Mouse (Mus musculus): Measurements from ENCODE around the gene Alox5ap.

Alox5ap gene

DNA sequence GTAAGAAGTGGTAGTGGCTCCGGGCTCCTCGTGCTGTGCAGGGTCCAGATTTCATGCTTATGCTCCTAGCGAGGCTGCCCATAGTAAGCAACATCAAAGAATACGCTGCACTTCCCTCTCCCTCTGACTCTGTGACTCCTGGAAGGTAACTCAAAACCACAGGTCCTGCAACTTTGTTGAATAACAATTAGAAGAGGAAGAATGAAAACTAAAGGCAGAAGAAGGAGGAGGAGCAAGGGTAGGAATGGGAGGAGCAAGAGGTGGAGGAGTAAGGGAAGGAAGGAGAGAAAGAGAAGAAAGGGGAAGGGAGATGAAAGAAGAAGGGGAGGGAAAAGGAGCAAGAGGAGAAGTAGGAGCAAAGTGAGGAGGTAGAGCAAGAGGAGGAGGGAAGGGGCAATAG, at the start of gene Alox5ap:
Gene Alox5ap, plus strand, starts transcription at position 363 of the 400 bp plus-strand sequence.
- DNase-seq: no peak

DNA sequence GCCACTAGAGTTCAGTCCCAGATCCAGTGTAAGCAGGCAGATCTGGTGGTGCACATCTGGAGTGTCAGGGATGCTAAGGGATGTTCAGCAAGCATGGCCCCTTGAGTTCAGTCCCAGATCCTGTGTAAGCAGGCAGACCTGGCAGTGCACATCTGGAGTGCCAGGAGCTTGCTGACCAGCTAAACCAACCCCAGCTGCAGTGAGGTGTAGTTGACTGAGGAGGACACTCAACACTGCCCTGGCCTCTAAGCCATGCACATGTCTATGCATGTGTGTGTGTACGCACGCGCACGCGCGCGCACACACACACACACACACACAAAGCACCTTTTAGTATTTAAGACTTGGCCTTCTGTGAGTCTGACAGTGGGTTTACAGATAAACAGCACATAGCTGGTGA, 49.0 kb upstream of the Alox5ap start:
- no peak for DNase-seq

DNA sequence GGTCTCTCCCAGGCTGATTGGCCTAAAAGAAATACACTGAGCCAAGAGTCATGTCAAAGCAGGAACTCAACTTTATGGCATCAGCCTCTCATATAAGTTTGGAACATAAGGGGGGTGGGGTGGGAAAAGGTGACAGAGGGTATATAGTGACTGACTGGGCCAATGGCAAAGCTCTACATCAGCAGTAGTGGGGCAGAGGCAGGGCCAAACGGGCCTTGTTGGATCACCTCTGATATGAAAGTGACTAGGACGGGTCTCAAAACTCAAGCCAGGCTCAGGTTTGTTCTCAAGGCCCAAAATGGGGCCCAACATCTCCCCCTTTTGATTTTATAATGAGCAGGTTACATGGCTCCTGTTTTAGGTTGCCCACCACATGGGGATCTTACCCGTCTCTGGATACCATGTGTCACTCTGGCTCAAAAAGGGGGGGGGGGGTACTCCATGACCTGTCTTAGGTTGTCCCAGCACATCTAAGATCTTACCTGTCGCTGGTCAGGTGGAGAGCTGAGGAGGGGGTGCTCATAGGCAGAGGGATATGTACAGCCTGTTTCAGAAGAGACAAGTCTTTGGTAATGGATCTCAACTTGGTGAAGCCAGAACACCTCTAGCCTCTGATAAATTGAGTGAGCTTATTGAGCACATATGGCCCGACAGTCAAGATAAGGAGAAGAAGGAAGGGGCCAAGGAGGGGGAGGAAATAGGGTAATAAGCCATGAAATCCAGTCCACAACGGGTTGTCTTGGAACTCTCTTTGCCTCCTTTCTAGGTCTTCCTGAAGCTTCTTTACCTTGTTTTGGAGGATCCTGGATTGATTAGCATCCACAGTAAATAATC, 46.8 kb upstream of the Alox5ap start:
- DNase-seq: no peak

DNA sequence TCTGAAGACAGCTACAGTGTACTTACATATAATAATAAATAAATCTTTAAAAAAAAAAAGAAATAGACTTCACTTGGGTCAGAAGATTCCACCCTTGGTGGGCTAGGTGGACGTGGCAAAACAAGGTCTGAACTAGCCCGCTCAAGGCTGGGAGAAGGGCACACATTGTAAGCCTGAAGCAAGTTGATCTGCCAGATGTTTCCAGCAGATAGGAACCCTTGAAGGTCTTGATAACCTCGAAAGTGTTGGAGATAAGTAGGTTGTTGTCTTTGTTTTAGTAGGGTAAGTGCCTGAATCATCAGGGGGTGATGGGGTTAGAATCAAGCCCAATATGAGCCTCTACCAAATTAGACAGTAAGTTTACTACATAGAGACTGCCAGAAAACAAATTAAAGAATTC, 45.1 kb upstream of the Alox5ap start:
- no peak for DNase-seq

DNA sequence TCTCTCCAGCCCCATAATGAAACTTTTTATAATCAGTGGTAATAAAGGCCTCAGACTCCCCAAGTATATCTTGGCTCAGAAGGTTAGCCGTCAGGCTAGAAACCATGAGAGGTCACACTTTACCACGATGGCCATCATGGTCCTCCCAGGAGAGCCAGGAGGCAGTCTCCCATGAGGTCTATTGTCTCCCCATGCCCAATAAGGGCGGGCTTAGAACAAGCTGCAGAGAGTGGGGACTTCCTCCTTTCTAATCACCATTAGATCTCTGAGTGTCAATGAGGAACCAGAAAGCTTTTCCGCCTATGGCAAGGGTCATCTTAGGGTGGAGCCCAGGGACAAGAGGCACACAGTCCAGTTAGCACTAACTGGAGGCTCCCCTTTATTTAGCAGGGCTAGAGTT, 43.2 kb upstream of the Alox5ap start:
- DNase-seq: no peak

DNA sequence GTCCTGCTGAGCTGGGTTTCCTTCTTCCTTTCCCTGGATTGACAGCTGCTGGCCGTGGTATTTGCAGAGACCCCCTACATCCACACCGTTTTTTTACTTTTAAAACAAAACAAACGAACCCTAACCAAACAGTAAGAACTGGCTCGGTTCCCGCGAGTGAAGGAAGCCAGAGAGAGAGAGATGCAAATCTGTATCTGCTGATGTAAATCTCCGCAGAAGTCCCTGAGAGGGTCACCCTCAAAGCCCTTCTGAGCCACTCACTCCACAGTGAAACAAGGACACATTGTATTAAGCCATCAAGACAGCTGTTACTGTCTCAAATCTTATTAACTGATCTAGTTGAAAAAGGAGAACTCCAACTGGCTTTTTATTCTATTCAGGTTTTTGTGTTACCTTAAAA, 39.9 kb upstream of the Alox5ap start:
- DNase-seq: no peak

DNA sequence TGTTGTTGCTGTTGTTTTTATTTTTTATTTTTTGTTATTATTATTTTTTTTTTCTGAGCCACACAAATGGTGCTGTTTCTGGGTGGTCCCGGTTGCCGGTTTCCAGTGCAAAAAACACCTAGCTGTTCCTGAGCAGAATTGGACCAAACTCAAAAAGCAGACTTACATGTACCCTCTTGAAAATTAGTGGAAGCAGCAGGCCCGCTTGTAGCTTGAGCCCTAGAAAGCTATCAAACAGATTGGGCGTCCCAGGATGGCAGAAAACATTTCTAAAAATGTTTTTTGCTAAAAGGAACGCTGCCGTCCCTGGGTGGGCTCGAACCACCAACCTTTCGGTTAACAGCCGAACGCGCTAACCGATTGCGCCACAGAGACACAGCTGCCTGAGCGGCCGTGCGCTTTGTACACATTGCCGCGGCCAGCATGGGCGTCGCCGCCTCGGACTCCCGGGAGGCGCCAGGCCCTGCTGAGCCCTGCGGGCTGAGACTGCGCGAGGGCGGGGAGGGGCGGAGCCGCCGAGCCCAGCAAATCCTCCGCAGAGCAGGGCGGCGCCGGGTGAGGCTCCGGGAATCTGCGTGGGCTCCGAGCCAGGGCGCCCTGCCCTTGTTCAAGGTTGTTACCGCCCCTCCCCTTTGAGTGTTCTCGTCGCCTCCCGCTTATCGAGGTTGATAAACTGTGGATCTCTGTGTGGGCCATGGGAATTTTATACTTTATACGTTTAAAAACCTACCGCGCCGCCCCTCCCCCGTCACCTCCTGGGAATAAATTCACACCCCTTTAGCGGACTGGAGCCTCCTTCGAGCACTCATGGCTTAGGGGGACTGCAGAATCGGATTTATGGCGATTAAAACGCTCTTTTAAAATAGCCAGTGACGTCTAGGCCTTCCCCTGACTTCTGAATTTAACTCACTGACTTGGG, 35.6 kb upstream of the Alox5ap start:
- peak; percentile 99 to 100 for DNase-seq

DNA sequence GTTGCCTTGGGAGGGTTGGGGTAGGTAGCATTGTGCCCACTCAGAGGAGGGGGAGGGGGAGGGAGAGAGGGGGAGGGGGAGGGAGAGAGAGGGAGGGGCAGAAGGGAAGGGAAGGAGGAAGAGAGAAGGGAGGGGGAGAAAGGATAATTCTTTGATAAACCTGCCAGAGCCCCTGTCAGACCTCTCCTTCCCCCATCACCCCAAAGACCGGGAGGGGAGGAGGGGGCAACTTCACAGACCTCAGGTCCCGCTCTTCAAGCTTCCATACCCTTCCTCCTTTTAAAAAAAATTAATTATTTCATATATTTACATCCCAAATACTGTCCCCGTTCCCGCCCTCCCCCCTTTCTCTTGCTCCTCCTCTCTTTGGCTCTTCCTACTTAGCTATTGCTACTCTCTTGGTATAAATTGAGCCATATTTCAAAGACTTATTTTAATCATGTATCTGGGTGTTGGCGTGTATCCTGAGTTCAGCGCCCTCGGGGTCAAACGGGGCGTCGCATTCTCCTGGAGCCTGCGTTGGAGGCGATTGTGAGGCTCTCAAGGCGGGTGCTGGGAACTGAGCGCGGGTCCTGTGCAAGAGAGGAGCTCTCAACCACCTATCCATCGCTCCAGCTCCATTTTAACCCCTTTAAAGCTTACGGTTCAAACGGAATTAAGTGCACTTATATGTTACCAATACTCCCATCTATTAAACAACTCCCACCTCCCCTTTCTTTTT, 34.8 kb upstream of the Alox5ap start:
- DNase-seq: no peak

DNA sequence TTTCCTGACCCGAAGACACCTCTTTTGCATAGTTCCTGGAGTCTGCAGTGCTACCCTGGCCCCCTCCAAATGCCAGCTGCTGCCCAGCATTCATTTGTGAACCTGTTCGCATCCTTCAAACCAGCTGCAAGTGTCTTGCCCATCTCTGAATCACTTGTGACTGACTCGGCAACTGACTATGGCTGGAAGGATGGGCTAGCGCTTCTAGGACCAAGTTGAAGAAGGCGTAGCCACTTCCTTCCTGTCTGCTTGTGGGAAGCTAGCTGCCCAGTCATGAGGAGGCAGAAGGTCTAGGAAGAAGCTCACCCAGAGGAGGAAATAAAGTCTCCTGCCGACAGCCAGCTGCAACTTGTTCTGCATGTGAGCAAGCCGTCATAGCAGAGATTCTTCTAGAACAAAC, 29.6 kb upstream of the Alox5ap start:
- peak; percentile 40 to 43 for DNase-seq

DNA sequence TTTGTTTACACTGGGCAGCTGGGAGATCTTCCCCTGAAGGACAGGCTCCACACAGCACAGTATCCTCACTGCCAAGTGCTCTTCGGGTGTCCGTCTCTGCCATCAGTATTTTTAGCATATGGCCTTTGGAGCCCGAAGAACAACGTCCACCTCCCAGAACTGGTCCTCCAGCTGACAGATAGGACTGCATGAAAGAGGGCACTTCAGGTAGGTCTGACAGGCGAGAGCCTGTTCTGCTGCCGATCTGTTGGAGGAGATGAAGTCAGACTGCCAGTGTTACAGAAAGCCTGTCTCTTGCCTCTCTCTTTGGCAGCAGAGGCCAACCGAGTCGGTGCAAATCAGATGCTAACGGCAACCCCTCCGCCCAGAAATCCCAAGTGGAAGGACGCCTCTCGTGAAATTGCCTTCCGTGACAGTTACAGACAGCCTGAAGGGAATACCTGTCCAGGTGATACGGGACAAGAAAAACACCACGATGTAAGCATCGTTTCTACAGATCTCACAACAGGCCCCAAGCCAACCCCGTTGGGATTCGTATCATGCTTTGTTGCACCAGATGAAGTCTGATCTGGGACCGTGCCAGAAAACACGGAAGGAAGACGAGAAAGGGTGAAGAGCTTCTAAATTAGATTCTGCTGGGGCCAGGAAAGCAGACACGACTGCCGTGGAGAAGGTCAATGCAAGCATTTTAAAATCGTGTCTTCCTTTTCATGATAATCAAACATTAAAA, 27.2 kb upstream of the Alox5ap start:
- DNase-seq: no peak

DNA sequence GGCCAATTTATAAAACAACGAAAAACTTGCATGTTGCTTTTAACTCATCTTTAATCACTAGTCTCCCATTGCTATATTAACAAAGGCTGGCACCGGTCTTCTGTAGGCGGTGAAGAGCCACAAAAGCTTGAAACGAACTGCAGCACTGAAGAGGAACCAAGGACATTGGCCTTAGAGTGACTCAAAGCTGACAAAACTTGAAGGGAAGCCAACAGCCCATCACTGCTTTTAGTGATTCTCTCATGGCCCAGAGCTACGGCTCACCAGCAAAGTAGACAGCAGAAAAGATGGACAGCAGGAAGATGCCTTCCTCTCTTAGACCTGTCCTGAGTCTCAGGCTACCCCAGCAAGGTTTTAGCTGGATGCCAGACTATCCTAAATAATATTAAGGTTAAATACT, 22.1 kb upstream of the Alox5ap start:
- no peak for DNase-seq

DNA sequence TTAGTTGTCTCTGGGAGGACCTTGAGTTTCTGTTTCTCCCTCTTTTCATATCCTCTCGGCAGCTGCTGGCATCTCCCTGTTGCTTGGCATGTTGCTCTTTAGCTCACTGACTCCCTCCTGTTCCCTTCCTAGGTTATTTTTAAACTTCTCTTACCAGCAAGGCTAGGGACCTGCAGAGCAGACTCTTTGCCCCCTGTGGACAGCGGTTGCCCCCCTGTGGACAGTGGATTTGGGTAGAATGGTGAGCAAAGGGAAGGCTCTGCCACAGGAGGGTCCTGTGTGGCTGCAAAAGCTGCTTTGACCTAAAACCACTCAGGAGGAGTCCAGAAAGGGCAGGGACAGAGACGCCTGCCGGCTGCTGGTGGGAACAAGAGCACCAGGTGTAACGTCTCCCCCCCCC, 21.5 kb upstream of the Alox5ap start:
- DNase-seq: no peak

DNA sequence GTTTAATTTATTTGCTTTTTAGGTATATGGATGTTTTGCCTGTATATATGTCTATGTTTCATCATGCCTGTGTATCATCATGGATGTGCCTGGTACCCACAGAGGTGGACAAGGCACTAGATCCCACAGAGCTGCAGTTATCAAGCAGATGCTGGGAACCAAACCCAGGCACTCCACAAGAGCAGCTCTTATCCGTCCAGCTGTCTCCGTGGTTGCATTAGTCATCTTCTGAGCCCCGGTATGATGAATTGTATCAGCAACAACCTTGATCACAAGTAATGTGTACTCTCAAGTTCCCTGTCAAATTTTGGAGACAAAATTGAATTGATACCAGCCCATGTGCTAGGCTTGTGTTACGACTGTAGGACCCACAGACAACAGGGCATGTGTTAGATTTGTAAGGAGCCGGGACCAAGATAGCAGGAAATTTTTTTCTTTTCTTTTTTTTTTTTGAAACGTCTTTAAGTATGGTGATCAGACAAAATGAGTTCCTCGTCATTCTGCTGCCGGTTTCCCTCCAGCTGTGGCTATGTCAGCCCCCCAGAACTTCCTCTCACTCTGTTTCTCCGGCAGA, 19.1 kb upstream of the Alox5ap start:
- DNase-seq: no peak

DNA sequence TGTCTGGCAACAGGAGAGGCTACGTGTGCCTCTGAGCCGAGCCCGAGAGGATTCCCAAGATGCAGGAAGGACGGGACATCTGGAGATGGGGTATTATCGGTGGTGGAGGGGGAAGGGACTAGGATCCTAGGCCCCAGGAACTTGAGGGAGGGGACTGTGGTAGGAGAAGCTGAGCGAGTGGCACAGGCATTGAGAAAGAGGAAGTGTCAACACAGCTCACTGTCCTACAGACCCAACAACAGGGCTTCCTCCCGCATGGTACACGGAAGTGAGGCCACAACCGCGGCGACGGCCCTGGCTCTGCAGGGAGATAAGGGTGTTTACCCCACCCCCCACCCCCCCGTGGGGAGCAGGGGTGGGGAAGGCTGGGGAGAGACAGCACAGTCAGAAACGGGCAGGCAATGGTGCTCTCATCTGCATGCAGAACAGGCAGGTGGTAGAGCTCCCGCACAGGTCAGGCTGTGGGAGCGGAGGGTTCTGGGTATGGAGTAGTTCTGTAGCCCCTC, 18.5 kb upstream of the Alox5ap start:
- peak; percentile 75 to 82 for DNase-seq

DNA sequence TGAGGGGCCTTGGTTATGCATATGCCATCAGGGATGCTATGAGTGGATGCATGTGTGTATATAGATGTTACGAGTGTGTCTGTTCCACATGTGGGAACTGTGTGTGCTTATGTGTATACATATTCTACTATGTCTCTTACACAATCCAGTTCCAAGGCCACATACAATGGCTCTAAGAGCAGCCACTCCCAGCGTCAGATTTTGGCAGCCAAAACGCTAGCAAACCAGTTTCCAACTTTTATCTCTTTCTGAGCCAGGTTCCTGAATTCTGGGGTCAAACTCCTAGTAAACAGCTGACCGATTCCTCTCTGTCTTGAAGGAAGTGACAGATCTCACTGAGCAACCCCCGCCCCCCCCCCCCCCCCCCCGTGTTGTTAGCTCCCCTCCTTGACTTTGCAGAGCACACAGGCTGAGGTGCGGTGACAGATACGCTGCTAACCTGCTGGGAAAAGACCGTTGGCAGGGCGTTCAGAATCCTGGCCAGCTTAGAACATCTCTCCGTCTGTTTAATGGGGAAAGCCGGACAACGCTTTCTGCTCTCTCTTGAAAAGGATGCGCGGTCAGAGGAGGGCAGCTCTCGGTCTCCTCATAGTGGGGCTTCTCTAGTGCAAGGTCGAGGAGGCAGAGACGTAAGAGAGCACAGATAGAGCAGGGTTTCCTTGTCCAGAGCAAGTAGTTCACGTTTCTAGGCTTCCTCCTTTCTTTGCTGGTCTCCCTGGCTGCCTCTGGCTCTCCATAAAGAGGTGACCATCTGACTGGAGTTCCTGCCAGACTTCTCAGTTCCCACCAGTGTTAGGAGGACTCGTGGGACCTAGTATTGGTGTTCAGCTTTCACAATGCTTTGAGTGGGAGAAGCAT, 17.3 kb upstream of the Alox5ap start:
- peak in 1 of 2 experiments; percentile 36 for DNase-seq

DNA sequence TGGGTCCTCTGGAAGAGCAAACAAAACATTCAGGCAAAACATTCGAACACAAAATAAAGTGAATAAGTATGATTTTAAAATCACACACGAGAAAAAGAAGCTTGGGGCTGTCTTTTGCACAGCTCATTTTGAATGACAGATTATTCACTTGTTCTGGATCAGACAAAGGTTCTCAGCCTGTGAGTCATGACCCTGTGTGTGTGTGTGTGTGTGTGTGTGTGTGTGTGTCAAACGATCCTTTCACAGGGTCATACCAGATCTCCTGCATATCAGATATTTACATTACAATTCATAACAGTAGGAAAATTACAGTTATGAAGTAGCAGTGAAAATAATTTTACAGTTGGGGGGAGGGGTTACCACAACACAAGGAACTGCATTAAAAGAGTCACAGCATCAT, 12.3 kb upstream of the Alox5ap start:
- no peak for DNase-seq

DNA sequence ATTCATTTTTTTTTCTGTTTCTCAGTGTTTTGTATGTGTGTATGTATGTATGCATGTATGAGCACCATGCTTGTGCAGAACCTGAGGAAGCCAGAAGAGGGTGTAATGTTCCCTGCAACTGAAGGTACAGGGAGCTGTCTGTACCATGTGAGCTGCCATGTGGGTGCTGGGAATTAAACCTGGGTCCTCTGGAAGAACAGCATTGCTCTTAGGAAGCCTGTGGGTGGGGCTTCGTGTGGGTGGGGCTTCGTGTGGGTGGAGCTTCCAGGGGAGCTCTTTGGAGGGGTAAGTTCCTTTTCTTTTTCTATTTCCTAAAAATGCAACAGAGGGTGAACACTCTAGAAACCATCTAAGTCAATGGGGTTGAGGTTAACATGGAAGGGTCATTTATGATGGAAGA, 11.1 kb upstream of the Alox5ap start:
- DNase-seq: no peak

DNA sequence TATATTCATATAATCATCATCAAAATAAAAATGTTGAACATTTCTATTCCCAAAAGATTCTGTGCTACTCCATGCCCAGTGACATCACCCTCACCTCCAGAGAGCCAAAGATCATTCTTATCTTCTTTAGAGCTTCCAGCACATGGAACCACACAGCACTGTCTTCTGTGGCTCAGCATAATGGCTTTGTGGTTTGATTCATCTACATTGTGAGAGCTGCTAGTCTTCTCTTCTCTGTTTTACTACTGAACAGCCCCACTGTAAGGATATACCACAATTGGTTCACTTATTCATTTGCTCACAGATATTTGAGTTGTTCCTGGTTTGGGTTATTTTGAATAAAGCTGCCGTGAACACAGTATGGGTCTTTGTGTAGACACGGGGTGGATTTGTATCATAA, 9.0 kb upstream of the Alox5ap start:
- DNase-seq: no peak

DNA sequence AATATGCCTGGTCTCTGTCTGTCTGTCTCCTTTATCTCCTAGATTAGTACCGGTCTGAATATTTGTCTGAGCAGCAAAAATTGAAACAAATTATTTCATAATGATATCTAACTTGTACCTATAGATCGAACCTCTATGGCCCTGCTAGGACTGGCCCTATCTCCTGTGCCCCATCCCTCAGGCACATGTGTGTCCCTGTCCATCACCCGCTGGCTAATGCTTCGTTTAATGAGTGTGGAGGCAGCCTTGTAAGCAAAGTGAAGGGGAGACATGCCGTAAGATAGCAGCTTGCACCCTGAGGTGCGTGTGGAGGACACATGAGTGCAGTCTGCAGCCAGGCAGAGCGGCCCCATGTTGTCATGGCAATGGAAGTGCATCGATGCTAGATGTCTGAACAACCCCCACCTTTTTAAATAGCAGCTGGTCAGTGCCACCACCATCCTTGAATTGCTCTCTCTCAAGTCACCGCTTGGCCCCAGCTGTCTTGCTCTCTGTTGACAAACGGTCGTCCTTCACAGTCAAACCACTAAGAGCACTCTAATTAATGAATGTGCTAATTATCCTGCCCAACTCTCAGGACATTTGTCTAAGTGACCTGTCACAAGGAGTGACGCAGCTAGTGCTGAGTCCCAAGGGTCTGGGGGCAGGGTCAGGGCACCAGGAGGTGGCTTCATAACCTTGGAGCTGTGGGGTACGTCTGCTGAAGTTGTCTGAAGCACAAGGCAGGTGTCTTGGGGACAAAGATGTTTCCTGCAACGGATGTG, 6.9 kb upstream of the Alox5ap start:
- no peak for DNase-seq

DNA sequence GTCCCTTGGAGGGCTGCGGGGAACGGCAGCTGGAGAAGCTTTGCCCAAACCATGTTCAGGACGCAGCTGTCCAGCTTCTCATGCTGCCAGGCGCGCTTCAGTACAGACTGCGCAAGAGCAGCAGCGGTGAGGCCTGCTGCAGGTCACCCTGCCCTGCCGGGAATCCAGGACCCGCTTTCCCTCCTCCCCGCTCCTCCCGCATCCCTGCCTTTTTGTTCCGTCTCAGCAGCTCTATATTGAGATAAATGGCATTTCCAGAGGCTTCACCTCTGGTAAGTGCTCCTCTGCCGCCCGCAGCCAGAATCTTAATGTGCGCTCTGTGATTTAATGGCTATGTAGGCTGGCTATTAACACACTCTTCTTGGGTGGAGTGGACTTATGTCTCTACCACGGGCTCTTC, 5.5 kb upstream of the Alox5ap start:
- DNase-seq: no peak

All from lung, postnatal 4 days (tissue).